Mouse (Mus musculus) kidney, postnatal 10 days (tissue): Measurements from ENCODE around the gene Gucy1b1.

Source experiments
- DNase-seq: peaks from one replicate; pipeline ENCODE4 v3.0.0; 2021; ENCODE audit warnings: mixed read lengths

The Gucy1b1 gene

DNA sequence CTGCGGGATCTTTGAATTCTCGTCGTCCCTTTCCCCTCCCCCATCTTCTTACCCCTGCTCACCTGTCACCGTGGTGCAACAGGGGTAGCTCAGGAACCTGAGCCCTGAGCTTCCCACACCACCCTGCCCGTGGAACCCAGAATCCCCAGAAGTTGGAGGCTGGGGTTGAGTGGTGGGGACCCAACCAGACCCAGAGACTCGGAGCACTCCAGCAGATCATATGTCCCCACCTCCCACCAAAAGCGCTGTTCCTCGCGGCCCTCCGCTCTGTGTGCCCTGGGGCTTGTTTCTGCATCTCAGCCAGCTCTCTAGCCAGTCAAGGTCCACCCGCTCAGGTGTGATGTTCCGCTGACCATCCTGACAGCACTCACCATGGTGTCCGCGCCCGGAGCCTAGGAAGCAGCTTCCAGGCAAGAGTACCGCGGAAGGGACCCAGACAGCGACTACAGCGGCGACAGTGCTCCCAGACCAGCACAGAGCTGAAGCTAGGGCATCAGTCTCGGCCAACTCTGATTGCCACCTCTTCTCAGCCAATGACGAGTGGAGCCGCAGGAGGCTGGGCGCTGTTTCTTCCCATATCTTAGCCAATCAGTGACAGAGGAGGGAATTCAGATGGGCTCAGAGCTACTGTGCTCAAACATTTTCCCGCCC lies at the start of gene Gucy1b1:
TSS of gene Gucy1b1 (minus strand) at position 489 of the 651 bp plus-strand sequence.
- DNase-seq = peak; percentile 83

DNA sequence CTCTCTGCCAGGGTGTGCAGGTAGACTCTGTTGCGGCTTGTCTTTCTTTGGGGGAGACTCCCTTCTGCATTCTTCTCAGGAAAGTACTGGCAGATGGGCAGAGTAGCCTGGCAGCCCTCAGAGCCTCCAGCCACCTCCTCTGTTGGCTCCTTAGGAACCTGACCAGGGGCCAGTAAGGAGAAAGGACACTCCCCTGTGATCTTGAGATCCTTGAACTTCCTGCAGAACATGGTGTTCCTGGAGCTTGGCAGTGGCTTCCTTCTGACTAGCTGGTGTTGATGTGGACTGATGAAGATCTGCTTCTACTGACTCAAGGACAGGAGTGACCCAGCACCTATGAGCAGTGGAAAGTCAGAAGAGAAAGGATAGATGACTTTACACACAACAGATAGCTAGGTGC lies 44.4 kb upstream of the Gucy1b1 start:
- no peak for DNase-seq

DNA sequence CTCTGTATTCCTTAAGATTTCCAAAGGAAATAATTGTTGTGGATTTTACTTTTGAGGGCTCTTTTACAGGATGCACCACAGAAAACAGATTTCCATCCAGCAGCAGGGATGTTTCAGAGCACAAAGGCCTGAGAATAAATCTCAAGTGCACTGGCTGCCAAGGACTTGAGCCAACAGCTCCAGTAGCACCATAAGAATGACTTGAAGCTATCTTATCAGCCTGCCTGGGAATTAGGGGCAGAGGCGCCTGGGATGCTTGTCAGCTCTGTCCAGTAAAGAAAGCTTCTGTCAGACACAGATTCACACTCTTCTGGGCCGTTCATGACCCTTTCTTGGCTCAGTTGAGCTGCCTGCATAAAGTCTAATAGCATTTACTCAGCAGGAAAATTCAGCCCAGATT lies 38.0 kb upstream of the Gucy1b1 start:
- DNase-seq = peak; percentile 74

DNA sequence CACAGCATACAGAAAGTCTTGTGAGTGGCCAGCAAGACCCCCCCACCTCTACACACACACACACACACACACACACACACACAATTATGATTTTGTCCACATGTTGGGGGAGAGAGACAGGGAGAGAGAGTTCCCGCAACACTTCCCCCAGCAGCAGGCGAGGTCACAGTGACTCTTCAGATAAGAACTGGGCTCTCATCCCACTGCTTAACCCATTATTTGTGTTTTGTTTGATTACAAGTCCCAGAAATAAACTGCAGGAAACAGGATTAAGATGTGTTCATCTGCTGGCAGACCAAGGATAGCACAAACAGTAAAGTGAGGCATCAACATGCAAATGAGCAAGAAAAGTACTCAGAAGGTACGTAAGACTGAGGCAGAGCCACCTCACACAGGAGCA lies 37.5 kb upstream of the Gucy1b1 start:
- DNase-seq = peak; percentile 62

DNA sequence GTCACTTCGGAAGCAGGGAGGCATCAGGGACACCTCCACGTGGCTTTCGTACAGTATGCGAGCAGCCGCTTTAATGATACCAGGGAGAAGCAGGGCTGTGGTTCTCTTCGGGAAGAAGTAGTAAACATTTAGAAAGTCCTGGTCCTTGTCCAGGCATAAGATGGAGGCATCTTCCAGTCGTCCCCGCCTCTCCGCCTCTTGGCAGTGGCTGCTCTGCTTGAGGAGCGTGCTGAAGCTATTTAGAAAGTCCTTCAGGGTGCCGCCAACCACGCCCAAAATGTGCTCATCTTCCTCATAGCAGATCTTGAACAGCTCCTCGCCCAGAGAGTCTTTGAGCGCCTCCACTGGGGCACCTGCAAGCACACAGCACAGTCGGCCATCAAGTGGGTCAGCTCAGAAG lies 34.5 kb upstream of the Gucy1b1 start:
- no peak for DNase-seq

DNA sequence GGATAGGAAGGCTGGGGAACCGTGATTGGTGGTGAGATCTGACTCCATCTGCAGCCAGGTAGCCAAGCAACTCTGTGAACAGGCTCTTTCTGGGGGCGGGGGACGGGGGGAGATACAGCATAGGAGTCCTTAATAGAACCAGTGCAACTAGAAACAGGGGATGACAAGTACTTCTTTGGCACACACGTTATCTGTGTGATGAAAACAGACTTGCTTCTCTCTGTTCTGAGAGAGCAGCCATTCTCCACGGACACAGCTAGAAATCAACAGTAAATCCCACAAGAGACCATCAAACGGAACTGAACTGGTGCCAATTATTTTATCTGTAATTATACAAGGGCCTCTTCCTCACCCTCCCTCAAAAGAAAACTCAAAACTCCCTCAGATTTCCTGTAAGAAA lies 29.7 kb upstream of the Gucy1b1 start:
- DNase-seq = no peak

DNA sequence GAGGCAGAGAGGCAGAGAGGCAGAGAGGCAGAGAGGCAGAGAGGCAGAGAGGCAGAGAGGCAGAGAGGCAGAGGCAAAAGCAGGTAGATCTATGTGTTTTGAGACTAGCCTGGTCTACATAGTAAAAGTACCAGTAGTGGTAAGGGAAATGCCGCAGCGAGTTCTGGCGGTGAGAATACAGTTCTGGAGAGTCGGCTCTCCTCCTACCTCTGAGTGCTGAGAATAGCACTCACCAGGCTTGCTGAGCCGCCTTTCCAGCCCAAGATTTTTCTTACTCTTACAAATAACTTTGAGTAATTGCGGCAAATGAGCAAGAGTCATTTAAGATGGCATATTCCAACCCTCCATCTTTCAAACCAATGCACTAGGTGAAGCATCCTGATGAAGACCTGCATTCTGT lies 24.6 kb upstream of the Gucy1b1 start:
- no peak for DNase-seq

DNA sequence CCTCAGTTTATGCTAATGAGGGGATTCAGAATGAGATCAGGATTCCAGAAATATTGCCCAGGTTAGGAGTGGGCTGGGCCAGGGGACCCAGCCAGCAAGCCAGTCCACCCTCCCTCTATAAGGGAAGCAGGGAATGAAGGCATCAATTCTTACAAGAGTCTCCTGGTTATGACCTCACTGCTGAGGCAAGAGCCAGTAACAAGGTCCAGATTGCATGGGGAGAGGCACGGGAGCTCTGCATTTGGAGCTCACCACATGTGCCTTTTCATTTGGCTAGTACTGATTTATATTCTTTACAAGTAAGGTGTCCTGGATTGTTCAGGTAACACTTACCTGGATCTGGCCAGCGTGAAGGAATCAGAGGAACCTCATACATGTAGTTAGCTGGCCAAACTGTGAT lies 22.3 kb upstream of the Gucy1b1 start:
- DNase-seq = no peak

DNA sequence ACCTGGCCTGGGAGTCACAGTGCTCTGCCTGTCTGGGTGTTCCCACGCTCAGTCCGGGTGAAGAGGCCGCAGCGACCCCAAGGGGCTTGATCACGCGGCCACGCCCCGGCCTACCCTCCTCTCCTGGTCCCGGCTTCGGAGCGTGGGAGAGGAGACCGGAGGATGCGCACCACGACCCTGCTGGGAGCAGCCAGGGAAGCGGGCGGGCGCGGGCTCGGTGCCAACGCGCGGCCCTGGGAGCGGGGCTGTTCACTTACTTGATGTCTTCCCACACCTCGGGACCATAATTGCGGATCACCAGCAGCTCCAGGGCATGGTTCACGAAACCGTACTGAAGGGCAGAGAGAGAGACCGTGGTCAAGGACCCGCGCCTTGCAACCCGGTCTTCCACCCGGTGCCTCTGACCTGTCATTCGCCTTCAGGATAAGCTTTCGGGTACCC lies 728 bp downstream of the Gucy1b1 start:
- peak; percentile 78 for DNase-seq

DNA sequence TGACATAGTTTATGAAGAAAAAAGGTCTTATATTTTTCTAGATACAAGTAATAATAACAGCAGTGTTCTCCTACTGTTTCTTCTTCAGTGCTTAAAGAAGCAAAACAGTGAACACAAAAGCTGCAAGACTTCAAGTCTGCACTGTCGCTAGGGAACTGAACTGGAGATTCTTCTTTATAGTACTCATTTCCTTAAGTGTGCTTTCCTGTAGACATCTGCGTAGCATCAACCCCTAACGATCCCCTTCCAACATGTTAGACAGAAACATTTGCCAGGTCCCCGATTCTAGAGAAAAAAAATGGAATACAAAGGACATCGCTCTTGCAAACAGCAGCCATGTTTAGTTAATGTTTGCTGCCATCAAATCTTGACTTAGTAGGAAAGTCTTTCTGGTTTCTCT lies 6.7 kb downstream of the Gucy1b1 start:
- no peak for DNase-seq

DNA sequence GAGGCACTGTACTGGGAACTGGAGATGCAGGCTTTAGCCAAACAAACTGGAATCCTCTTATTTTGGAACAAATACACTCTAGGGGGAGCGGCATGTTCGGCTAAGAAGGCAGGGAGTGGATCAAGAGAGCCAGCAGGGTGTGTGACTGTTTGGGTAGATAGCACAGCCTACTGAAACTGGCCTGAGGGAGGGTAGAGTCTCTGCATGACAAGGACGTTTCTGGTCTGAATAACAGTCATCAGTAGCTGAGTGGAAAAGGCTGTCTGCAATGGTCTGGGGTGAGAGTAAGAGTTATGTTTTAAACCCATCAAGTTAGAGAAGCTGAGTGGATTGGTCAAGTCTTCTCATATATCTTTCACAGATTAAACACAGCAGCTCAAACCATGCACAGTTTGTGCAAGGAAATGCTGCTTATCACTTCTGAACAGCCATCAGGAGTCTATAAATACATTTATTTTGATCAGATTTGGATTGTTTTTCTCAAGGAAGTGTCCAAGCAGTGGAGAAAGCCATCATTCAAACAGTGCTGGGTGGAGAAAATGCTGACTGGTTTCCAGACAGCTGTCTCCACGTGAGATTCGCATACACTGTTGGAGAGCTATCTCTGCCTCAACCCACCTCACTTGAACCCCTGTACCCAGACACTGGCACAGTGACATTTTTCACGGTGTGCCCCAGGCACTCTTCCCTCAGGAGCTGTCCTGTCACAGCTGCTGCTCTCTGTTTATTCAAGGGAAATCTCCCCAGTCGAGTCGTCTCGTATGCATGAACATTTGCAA lies 12.9 kb downstream of the Gucy1b1 start:
- DNase-seq = no peak

DNA sequence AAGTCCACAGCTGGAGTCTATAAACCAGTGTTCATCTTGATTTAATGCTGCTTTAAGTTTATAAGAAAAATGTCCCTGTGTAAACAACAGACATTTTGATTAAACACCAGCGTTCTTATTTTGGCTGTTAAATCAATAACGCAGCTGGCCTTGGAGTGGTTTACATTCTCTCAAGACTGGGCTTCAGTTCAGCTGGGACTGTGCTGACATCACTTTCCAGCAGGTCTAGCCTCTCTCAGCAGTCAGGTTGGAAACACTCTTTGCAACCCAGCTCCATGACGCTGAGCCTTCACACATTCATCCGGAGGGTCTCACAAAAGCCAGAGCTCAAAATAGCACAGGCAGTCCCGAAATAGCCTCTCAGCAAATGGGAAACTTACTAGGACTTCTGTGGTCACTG lies 17.3 kb downstream of the Gucy1b1 start:
- peak; percentile 48 for DNase-seq

DNA sequence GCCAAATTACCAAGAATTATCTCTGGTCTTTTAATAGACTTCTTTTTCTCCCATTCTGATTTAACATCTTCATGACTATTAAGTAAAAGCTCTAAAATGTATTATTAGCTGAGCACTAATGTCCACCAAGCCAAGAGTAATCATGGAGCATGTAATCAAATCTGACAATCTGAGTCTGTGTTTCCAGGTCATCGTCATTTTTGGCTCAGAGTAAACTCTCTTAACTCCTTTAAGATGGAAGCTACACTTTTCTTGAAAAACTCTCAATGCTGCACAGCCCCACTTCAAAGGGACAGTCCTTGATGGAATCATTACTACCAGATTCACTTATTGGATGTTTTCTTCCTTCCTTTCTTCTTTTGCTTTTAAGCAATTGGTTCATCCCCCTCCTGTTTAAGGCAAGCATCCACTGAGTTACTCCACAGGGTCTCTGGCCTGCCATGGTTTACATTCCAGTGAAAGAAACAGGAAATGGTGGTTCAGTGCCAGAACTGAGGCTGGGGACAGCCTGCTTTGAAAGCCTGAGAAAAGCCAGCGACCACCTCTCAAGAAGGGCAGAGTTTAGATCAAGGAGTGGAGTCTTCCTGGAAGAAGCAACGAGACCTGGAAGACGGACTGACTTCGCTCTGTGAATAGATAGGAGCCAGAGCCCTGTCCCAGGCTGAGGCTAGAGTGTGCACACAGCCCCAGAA lies 20.1 kb downstream of the Gucy1b1 start:
- peak; percentile 16 for DNase-seq

DNA sequence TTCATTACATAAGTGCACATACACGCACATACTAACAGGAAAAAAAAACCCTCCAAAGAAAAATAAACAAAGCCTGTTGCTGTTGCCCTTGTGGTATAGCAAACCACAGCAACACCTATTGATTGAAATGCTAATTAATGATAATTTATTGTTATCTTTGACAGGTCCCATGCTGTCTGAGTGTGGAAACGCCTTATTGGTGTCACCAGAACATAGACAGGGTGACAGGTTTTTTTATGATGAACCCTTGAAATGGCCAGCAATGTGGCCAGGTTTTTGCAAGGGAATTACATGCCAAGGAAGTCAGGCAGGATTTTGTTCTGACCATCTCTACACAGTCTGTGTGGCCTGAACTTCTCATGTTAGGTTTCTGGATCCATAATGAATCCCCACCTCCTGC lies 22.5 kb downstream of the Gucy1b1 start:
- no peak for DNase-seq

DNA sequence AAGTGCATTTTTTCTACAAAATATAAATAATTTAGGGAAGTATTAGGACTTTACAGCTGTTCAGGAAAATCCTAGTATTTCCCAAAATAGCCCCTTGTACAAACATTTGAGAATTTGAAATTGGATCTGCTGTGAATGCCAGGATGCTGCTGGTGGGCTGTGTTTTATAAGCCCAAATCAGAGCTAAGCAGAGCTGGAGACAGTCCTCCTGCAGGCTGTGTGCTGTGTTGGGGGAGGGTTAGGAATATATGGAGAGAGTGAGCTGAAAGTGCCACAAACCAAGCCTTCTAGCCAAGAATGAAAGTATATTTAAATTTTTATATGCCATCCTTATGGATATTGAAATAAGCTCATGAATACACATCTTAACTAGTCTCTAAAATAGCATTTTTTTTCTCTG lies 23.0 kb downstream of the Gucy1b1 start:
- DNase-seq = no peak

DNA sequence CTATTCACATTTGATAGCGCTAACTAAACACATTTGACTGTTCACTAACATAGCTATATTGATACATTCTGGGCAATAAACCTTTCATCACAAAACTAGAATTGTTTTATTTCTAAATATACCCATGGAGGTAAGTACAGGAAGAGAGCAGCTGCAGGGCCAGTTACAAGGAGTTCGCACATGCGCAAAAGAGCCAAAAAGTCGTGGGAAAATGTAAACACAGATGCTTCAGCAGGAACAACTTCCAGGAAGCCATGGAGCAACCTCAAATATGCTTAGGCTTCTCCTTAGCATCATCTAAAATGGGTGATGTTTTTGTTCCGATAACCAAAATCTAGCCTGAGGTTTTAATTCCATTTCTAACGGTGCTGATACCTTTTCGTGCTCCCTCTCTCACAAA lies 25.8 kb downstream of the Gucy1b1 start:
- no peak for DNase-seq

DNA sequence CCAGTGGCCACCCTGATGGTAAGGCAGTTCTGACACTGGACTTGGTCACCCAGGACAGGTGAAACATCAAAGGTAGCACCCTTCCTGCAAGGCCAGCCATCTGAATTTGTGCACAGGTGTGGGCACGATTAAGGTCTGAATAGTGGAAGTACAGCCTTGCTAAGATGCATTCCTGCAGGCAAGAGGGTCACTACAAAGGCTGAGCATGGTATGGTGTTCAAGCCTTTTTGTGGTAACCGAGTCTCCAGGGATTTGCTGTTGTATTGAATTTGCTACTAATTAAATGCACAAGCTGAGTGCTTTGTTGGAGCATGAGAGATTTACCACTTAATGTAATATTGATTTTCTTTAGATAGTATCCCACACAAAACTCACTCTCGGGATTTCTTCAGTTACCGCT lies 26.4 kb downstream of the Gucy1b1 start:
- no peak for DNase-seq

DNA sequence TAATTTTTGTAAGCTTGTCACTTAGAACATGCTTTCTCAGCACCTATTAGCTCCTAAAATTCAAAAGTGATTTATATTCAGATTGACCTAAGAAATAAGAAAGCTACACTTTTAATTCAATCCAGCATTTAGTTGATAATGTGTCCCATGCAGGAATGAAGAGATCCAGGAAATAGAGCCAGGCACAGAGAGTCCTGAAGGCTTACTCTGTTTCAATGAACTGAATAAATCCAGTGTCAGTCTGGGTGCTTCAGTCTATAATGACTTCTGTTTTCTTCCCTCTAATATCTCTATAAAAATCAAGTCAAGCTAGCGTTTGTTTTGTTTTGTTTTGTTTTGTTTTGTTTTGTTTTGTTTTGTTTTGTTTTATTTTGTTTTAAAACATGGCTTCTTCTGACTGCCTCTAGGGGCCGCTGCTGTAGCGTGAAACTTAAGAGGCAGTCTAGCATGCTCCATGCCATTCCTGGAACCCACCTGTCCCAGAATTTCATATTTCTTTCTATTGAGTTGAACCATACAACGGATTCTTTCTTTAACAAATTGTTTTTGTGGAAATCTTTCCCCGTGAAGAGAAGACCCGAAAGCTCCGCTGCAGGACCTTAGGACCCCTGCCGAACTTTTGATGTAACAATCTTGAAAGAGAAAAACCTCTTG lies 27.3 kb downstream of the Gucy1b1 start:
- peak; percentile 77 for DNase-seq

DNA sequence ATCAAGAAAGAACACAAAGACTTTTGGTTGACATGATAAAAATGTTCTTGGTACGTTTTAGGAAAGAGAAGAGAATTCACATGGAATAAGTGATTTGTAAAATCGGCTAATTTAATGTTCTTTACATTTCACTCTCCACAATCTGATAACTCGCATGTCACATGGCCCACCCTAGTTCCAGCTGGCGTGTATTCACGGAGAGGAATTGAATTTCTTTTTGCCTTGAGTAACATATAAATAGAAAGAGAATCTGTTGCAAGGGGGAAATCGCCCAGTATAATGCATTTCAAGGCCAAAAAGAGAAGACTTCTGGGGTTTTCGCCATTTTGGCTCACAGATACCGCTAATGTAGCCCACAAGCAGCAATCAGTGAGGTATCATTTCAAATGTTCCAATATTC lies 28.4 kb downstream of the Gucy1b1 start:
- no peak for DNase-seq

DNA sequence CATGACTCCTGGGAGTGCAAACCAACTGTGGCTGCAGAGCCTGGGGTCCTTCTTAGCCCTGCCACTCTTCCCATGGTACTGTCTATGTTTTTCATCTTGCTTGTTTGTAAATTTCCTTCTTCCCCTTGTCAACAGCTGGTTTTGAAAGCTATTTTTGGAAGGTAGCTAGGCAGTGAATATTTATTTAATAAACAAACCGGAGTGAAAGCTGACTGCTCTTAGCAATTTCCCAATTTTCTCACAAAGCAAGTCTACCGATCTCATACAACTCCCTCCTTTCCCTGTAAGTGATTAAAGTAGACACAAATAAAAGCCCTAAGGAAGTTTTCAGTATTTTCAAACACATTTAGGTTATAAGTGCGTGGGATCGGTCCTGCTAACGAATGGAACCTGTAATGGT lies 29.6 kb downstream of the Gucy1b1 start:
- DNase-seq = no peak

DNA sequence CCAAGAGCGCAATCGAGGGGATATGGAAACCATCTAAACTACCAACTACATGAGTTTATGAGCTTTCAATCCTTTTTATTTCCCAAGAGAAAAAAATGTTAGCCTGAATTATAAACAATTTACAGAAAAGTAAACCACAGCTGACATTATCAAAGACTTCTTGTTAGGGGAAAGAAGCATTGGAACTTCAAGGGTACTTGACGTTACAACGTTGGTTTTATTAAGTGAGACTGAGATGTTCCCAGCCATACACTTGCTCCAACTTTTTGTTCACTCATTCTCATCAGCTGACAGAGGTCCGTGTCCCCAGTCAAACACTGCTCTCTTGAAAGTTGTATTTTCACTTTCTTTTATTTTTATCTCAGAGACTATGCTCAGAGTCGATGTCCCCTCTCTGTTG lies 30.8 kb downstream of the Gucy1b1 start:
- DNase-seq = no peak

DNA sequence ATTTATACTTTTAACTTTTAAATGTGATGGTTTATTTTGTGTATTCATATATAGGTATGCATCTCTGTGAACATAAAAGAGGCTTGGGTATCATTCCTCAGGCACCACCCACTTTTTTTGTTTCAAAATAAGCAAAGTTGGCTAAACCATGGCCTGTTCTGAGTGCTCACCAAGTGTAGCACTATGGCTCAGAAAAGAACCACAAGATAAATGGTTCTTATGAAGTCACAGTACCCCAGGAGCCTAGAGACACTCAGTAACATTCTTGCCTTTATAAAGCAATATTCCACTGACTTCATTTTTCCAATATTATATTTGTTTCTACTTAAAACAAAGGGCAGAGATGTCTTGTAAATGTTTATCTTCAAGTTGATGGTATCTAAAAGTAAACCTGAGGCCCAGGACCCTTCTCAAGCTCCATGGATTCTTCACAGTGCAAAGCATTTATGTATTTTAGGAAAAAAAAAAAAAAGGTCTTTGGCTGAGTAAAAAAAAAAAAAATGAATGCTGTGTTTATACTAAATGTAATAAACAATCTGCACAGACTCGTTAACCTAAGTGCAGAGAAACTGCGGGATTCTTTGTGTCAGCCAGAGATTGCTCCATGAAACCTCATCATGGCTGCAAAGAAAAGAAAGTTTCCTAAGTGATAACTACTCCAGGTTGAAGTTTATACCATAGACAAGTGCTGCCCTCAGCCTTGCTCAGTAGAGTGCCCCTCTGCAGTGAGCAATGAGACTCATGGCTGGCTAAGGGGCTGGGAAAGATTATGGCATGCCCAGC lies 38.0 kb downstream of the Gucy1b1 start:
- no peak for DNase-seq
